Mouse (Mus musculus): Measurements from ENCODE around the gene Tmem115. TPM values are rescaled to one million over a fixed set of nuclear protein-coding genes. Genes with fewer than 3 reads are reported as not detected.

The Tmem115 gene
- polyA plus RNA-seq, 1 experiment from 2014 or later = 45.9 TPM

GRCm38 (mm10) chr9:107542721-107543120 is 9.0 kb downstream of the Tmem115 start:
- H3K9me3 ChIP-seq (ENCODE audit: control insufficient read depth, low read depth, low read length) = no peaks in the 10 kb centered on the region
- H3K4me3 ChIP-seq (ENCODE audit: low read depth, low read length) = peak overlapping the region; percentile 54
- ATAC-seq (ENCODE audit: insufficient number of reproducible peaks, insufficient read depth, low FRiP score, low read depth) = no peak
- 20% methylated on average over 8 of the region's 8 CpGs for WGBS
- H3K4me1 ChIP-seq (ENCODE audit: control insufficient read depth, insufficient read depth, low read length) = peaks cover 19% of the 10 kb centered on the region
- H3K27ac ChIP-seq (ENCODE audit: low read length) = peak overlapping the region; percentile 21; the same call in 1 of the 2 replicates
- H3K4me2 ChIP-seq (replicated peaks; ENCODE audit: low read depth, low read length) = peak overlapping the region; percentile 64
- H3K36me3 ChIP-seq (ENCODE audit: control insufficient read depth, insufficient read depth, low read length) = peaks cover 39% of the 10 kb centered on the region
- no peak overlapping the region for H3K9ac ChIP-seq (replicated peaks; ENCODE audit: low read depth, low read length)
- no peaks in the 10 kb centered on the region for H3K27me3 ChIP-seq (ENCODE audit: control insufficient read depth, insufficient read depth, low read length)

- Histone ChIP-seq H3K27me3 (ENCODE audit: control insufficient read depth, insufficient read depth, low read length) (no peaks in the 10 kb centered on the region), H3K4me3 (ENCODE audit: low read depth, low read length) (peak overlapping the region; percentile 54; the same call in 1 of the 2 replicates), H3K27ac (ENCODE audit: low read length) (no peak overlapping the region), H3K9me3 (ENCODE audit: control insufficient read depth, low read depth, low read length) (no peaks in the 10 kb centered on the region), H3K4me1 (ENCODE audit: control insufficient read depth, insufficient read depth, low read length) (peaks cover 19% of the 10 kb centered on the region), H3K4me2 (replicated peaks; ENCODE audit: low read depth, low read length) (peak overlapping the region; percentile 64; the same call in 1 of the 2 replicates), H3K36me3 (ENCODE audit: control insufficient read depth, insufficient read depth, low read length) (peaks cover 33% of the 10 kb centered on the region), H3K9ac (replicated peaks; ENCODE audit: low read depth, low read length) (no peak overlapping the region; the same call in 1 of the 2 replicates)
- 80% methylated on average over 11 of the region's 11 CpGs for WGBS
- ATAC-seq (ENCODE audit: insufficient number of reproducible peaks, insufficient read depth, low FRiP score, low read depth) = no peak
Observed at GRCm38 (mm10) chr9:107543299-107543698, 9.6 kb downstream of the Tmem115 start.

- WGBS = 93% methylated on average over 17 of the region's 17 CpGs
- no peak overlapping the region for H3K9ac ChIP-seq (replicated peaks; ENCODE audit: low read depth, low read length)
- H3K9me3 ChIP-seq (ENCODE audit: control insufficient read depth, low read depth, low read length) = no peaks in the 10 kb centered on the region
- ATAC-seq (ENCODE audit: insufficient number of reproducible peaks, insufficient read depth, low FRiP score, low read depth) = no peak
- no peak overlapping the region for H3K4me2 ChIP-seq (replicated peaks; ENCODE audit: low read depth, low read length)
- peaks cover 24% of the 10 kb centered on the region for H3K36me3 ChIP-seq (ENCODE audit: control insufficient read depth, insufficient read depth, low read length)
- no peak overlapping the region for H3K4me3 ChIP-seq (ENCODE audit: low read depth, low read length)
- H3K27me3 ChIP-seq (ENCODE audit: control insufficient read depth, insufficient read depth, low read length) = no peaks in the 10 kb centered on the region
- peaks cover 19% of the 10 kb centered on the region for H3K4me1 ChIP-seq (ENCODE audit: control insufficient read depth, insufficient read depth, low read length)
- no peak overlapping the region for H3K27ac ChIP-seq (ENCODE audit: low read length)
Observed at GRCm38 (mm10) chr9:107544196-107544700, 10.5 kb downstream of the Tmem115 start.

- Histone ChIP-seq H3K9me3 (ENCODE audit: control insufficient read depth, low read depth, low read length) (no peaks in the 10 kb centered on the region), H3K9ac (replicated peaks; ENCODE audit: low read depth, low read length) (no peak overlapping the region), H3K27ac (ENCODE audit: low read length) (no peak overlapping the region), H3K4me1 (ENCODE audit: control insufficient read depth, insufficient read depth, low read length) (peaks cover 19% of the 10 kb centered on the region), H3K4me3 (ENCODE audit: low read depth, low read length) (no peak overlapping the region), H3K4me2 (replicated peaks; ENCODE audit: low read depth, low read length) (no peak overlapping the region), H3K36me3 (ENCODE audit: control insufficient read depth, insufficient read depth, low read length) (peaks cover 19% of the 10 kb centered on the region), H3K27me3 (ENCODE audit: control insufficient read depth, insufficient read depth, low read length) (no peaks in the 10 kb centered on the region)
- WGBS = 95% methylated on average over 12 of the region's 12 CpGs
- ATAC-seq (ENCODE audit: insufficient number of reproducible peaks, insufficient read depth, low FRiP score, low read depth) = no peak
Observed at GRCm38 (mm10) chr9:107544729-107545128, 11.0 kb downstream of the Tmem115 start.

GRCm38 (mm10) chr9:107545199-107545598 is 11.5 kb downstream of the Tmem115 start:
- ATAC-seq (ENCODE audit: insufficient number of reproducible peaks, insufficient read depth, low FRiP score, low read depth) = no peak
- WGBS = 83% methylated on average over 10 of the region's 10 CpGs
- peaks cover 16% of the 10 kb centered on the region for H3K36me3 ChIP-seq (ENCODE audit: control insufficient read depth, insufficient read depth, low read length)
- H3K9ac ChIP-seq (replicated peaks; ENCODE audit: low read depth, low read length) = no peak overlapping the region
- no peaks in the 10 kb centered on the region for H3K9me3 ChIP-seq (ENCODE audit: control insufficient read depth, low read depth, low read length)
- H3K4me1 ChIP-seq (ENCODE audit: control insufficient read depth, insufficient read depth, low read length) = peaks cover 19% of the 10 kb centered on the region
- no peak overlapping the region for H3K4me3 ChIP-seq (ENCODE audit: low read depth, low read length)
- H3K4me2 ChIP-seq (replicated peaks; ENCODE audit: low read depth, low read length) = no peak overlapping the region
- no peak overlapping the region for H3K27ac ChIP-seq (ENCODE audit: low read length)
- no peaks in the 10 kb centered on the region for H3K27me3 ChIP-seq (ENCODE audit: control insufficient read depth, insufficient read depth, low read length)

GRCm38 (mm10) chr9:107545602-107546001 is 11.9 kb downstream of the Tmem115 start:
- no peaks in the 10 kb centered on the region for H3K27me3 ChIP-seq (ENCODE audit: control insufficient read depth, insufficient read depth, low read length)
- H3K4me3 ChIP-seq (ENCODE audit: low read depth, low read length) = no peak overlapping the region
- H3K4me2 ChIP-seq (replicated peaks; ENCODE audit: low read depth, low read length) = no peak overlapping the region
- H3K9me3 ChIP-seq (ENCODE audit: control insufficient read depth, low read depth, low read length) = no peaks in the 10 kb centered on the region
- peaks cover 16% of the 10 kb centered on the region for H3K36me3 ChIP-seq (ENCODE audit: control insufficient read depth, insufficient read depth, low read length)
- H3K9ac ChIP-seq (replicated peaks; ENCODE audit: low read depth, low read length) = no peak overlapping the region
- H3K4me1 ChIP-seq (ENCODE audit: control insufficient read depth, insufficient read depth, low read length) = peaks cover 18% of the 10 kb centered on the region
- no peak for ATAC-seq (ENCODE audit: insufficient number of reproducible peaks, insufficient read depth, low FRiP score, low read depth)
- H3K27ac ChIP-seq (ENCODE audit: low read length) = no peak overlapping the region
- 14% methylated on average over 3 of the region's 3 CpGs for WGBS

- Histone ChIP-seq H3K9me3 (ENCODE audit: control insufficient read depth, low read depth, low read length) (no peaks in the 10 kb centered on the region), H3K4me1 (ENCODE audit: control insufficient read depth, insufficient read depth, low read length) (peaks cover 23% of the 10 kb centered on the region)
- WGBS = 3% methylated on average over 20 of the region's 20 CpGs
Observed at GRCm38 (mm10) chr9:107547026-107547425, 13.3 kb downstream of the Tmem115 start, which contains the start of gene Zmynd10. Gene Zmynd10 (plus strand): TSS chr9:107547298.

GRCm38 (mm10) chr9:107547957-107548356 is 14.2 kb downstream of the Tmem115 start:
- no peaks in the 10 kb centered on the region for H3K27me3 ChIP-seq (ENCODE audit: control insufficient read depth, insufficient read depth, low read length)
- H3K4me3 ChIP-seq (ENCODE audit: low read depth, low read length) = no peak overlapping the region
- 76% methylated on average over 5 of the region's 5 CpGs for WGBS
- no peak overlapping the region for H3K27ac ChIP-seq (ENCODE audit: low read length)
- no peak for ATAC-seq (ENCODE audit: insufficient number of reproducible peaks, insufficient read depth, low FRiP score, low read depth)
- H3K4me2 ChIP-seq (replicated peaks; ENCODE audit: low read depth, low read length) = no peak overlapping the region
- no peak overlapping the region for H3K9ac ChIP-seq (replicated peaks; ENCODE audit: low read depth, low read length)
- no peaks in the 10 kb centered on the region for H3K9me3 ChIP-seq (ENCODE audit: control insufficient read depth, low read depth, low read length)
- peaks cover 30% of the 10 kb centered on the region for H3K4me1 ChIP-seq (ENCODE audit: control insufficient read depth, insufficient read depth, low read length)
- H3K36me3 ChIP-seq (ENCODE audit: control insufficient read depth, insufficient read depth, low read length) = peaks cover 16% of the 10 kb centered on the region

More at GRCm38 (mm10) chr9:107547026-107547425, 13.3 kb downstream of the Tmem115 start, which contains the start of gene Zmynd10:
- Histone ChIP-seq H3K27ac (ENCODE audit: low read length) (no peak within 1 kb of the TSS), H3K4me3 (ENCODE audit: low read depth, low read length) (no peak within 1 kb of the TSS), H3K36me3 (ENCODE audit: control insufficient read depth, insufficient read depth, low read length) (peaks cover 16% of the 10 kb centered on the region), H3K4me2 (replicated peaks; ENCODE audit: low read depth, low read length) (peak within 1 kb of the TSS; percentile 39), H3K9ac (replicated peaks; ENCODE audit: low read depth, low read length) (no peak within 1 kb of the TSS), H3K27me3 (ENCODE audit: control insufficient read depth, insufficient read depth, low read length) (no peaks in the 10 kb centered on the region)
- ATAC-seq (ENCODE audit: insufficient number of reproducible peaks, insufficient read depth, low FRiP score, low read depth) = peak; percentile 65; the same call in 1 of the 2 replicates

- Histone ChIP-seq H3K4me3 (ENCODE audit: low read depth, low read length) (no peak overlapping the region), H3K4me1 (ENCODE audit: control insufficient read depth, insufficient read depth, low read length) (peaks cover 39% of the 10 kb centered on the region), H3K27ac (ENCODE audit: low read length) (no peak overlapping the region), H3K9ac (replicated peaks; ENCODE audit: low read depth, low read length) (no peak overlapping the region), H3K4me2 (replicated peaks; ENCODE audit: low read depth, low read length) (no peak overlapping the region), H3K36me3 (ENCODE audit: control insufficient read depth, insufficient read depth, low read length) (peaks cover 13% of the 10 kb centered on the region), H3K27me3 (ENCODE audit: control insufficient read depth, insufficient read depth, low read length) (no peaks in the 10 kb centered on the region), H3K9me3 (ENCODE audit: control insufficient read depth, low read depth, low read length) (no peaks in the 10 kb centered on the region)
- ATAC-seq (ENCODE audit: insufficient number of reproducible peaks, insufficient read depth, low FRiP score, low read depth) = no peak
- 87% methylated on average over 10 of the region's 10 CpGs for WGBS
Observed at GRCm38 (mm10) chr9:107548820-107549219, 15.1 kb downstream of the Tmem115 start.
